Mouse (Mus musculus) spleen, postnatal 14 days (tissue): ENCODE measurements around the gene Ssbp2.
A peak's percentile ranks its signal among the peaks of the same experiment; 100 is the strongest.

Experiments
- DNase-seq, 2 experiments: peaks; one replicate each; pipeline ENCODE4 v3.0.0; 2021 to 2022; ENCODE audit warnings: low spot score in 2 of 2

Gene Ssbp2

GRCm38 (mm10) chr13:91461299-91461698, 1.2 kb downstream of the Ssbp2 start:
- DNase-seq, result peak in 1 of 2 experiments; percentile 26

GRCm38 (mm10) chr13:91461711-91462351, 1.7 kb downstream of the Ssbp2 start:
- DNase-seq, result peak; percentile 17 to 40

GRCm38 (mm10) chr13:91462395-91462794, 2.3 kb downstream of the Ssbp2 start:
- DNase-seq, result no peak

GRCm38 (mm10) chr13:91462893-91463481, 2.9 kb downstream of the Ssbp2 start:
- DNase-seq, result no peak

- DNase-seq, result no peak
These were observed 5.1 kb downstream of the Ssbp2 start for GRCm38 (mm10) chr13:91465002-91465715.

GRCm38 (mm10) chr13:91471566-91471965, 11.5 kb downstream of the Ssbp2 start:
- no peak for DNase-seq

- DNase-seq, result no peak
These were observed 11.9 kb downstream of the Ssbp2 start for GRCm38 (mm10) chr13:91471980-91472379.

- no peak for DNase-seq
These were observed 13.4 kb downstream of the Ssbp2 start for GRCm38 (mm10) chr13:91473527-91473926.

- no peak for DNase-seq
These were observed 13.9 kb downstream of the Ssbp2 start for GRCm38 (mm10) chr13:91474027-91474426.

- DNase-seq, result no peak
These were observed 15.8 kb downstream of the Ssbp2 start for GRCm38 (mm10) chr13:91475888-91476287.

GRCm38 (mm10) chr13:91476596-91477100, 16.6 kb downstream of the Ssbp2 start:
- no peak for DNase-seq

- DNase-seq, result no peak
These were observed 17.9 kb downstream of the Ssbp2 start for GRCm38 (mm10) chr13:91478011-91478410.

- DNase-seq, result no peak
These were observed 24.2 kb downstream of the Ssbp2 start for GRCm38 (mm10) chr13:91484303-91484702.

GRCm38 (mm10) chr13:91492133-91492532, 32.0 kb downstream of the Ssbp2 start:
- no peak for DNase-seq

- DNase-seq, result no peak
These were observed 37.0 kb downstream of the Ssbp2 start for GRCm38 (mm10) chr13:91497055-91497454.

- DNase-seq, result no peak
These were observed 41.7 kb downstream of the Ssbp2 start for GRCm38 (mm10) chr13:91501735-91502134.

GRCm38 (mm10) chr13:91502642-91503373, 42.7 kb downstream of the Ssbp2 start:
- no peak for DNase-seq

- DNase-seq, result no peak
These were observed 48.9 kb downstream of the Ssbp2 start for GRCm38 (mm10) chr13:91508991-91509390.

- no peak for DNase-seq
These were observed 49.4 kb downstream of the Ssbp2 start for GRCm38 (mm10) chr13:91509467-91509866.

GRCm38 (mm10) chr13:91514979-91515378, 54.9 kb downstream of the Ssbp2 start:
- DNase-seq, result no peak

- no peak for DNase-seq
These were observed 60.1 kb downstream of the Ssbp2 start for GRCm38 (mm10) chr13:91520073-91520750.

- no peak for DNase-seq
These were observed 60.9 kb downstream of the Ssbp2 start for GRCm38 (mm10) chr13:91520968-91521367.
